Mouse (Mus musculus) neural tube, embryonic 12.5 days (tissue): ENCODE data around the gene Cradd. TPM values are rescaled to one million over a fixed set of nuclear protein-coding genes. Genes with fewer than 3 reads are reported as not detected.

Experiments
- ATAC-seq: fragments of 200-750 bp; cut with Nextera tagmentation; 2 replicates; pipeline ENCODE4 v1.8.0; 2017; ENCODE audit warnings: low read depth, mild to moderate bottlenecking, moderate TSS enrichment, moderate library complexity; ENCODE audit not compliant: low FRiP score
- H3K27ac ChIP-seq: fragments of 300-500 bp; sonication (generic); 2 replicates; pipeline ENCODE4 v1.5.1; 2016
- H3K27me3 ChIP-seq: fragments of 300-500 bp; sonication (generic); replicated peaks from 2 replicates; pipeline ENCODE4 v1.6.1; 2016; ENCODE audit warnings: mild to moderate bottlenecking
- H3K36me3 ChIP-seq: fragments of 300-500 bp; sonication (generic); 2 replicates; pipeline ENCODE4 v1.6.1; 2016; ENCODE audit warnings: mild to moderate bottlenecking
- H3K4me1 ChIP-seq: fragments of 300-500 bp; sonication (generic); 2 replicates; pipeline ENCODE4 v1.6.1; 2016
- H3K4me2 ChIP-seq: fragments of 300-500 bp; sonication (generic); replicated peaks from 2 replicates; pipeline ENCODE4 v1.6.1; 2016; ENCODE audit warnings: mild to moderate bottlenecking
- H3K4me3 ChIP-seq: fragments of 300-500 bp; sonication (generic); 2 replicates; pipeline ENCODE4 v1.5.1; 2016
- H3K9ac ChIP-seq: fragments of 300-500 bp; sonication (generic); 2 replicates; pipeline ENCODE4 v1.6.1; 2016; ENCODE audit warnings: mild to moderate bottlenecking
- H3K9me3 ChIP-seq: fragments of 300-500 bp; sonication (generic); 2 replicates; pipeline ENCODE4 v1.6.1; 2016; ENCODE audit warnings: mild to moderate bottlenecking
- WGBS: fragments of 180-500 bp; shearing (Covaris S2); methylation state at CpG from one replicate; pipeline ENCODE4 v1.1.7; 2016; 5-methylcytosine and 5-hydroxymethylcytosine counted together
- polyA plus RNA-seq: library from polyadenylated mRNA; unstranded; fragments of >200 nt; fragmentation: Nextera tagmentation; extraction: Ambion mirVana; gene quantifications from 2 replicates; pipeline ENCODE4 v1.2.1, GENCODE M21; 2016

Gene Cradd
- polyA plus RNA-seq, 1 experiment from 2014 or later = 14.4 TPM

- H3K4me2 ChIP-seq = peak overlapping the region; percentile 37
- no peak overlapping the region for H3K9ac ChIP-seq
- peak; percentile 64 for ATAC-seq
- H3K9me3 ChIP-seq = no peaks in the 10 kb centered on the region
- no peaks in the 10 kb centered on the region for H3K36me3 ChIP-seq
- WGBS = 17% methylated on average over 11 of the region's 11 CpGs
- H3K27me3 ChIP-seq = no peaks in the 10 kb centered on the region
- no peak overlapping the region for H3K4me3 ChIP-seq
- H3K27ac ChIP-seq = peak overlapping the region; percentile 74
- peaks cover 47% of the 10 kb centered on the region for H3K4me1 ChIP-seq
Measured at GRCm38 (mm10) chr10:95142844-95143435, 181.0 kb downstream of the Cradd start.

DNA sequence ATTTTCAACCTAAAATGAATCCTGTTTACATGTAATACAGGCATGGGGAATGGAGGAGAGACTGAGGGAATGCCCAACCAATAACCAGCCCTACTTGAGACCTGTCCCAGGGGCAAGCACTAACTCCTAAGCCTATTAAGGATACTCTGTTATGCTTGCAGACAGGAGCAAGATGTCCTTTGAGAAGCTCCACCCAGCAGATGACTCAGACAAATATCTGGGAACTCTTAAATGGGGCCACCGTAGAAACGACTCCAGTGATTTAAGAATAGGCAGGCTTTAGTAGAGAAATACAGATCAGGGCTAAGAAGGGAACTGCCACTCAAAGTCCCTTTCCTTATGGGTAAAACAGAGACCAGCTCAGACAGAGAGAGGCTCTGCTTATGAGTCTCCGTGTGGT, 182.9 kb downstream of the Cradd start:
- H3K27me3 ChIP-seq = no peaks in the 10 kb centered on the region
- H3K27ac ChIP-seq = no peak overlapping the region
- H3K4me3 ChIP-seq = no peak overlapping the region
- ATAC-seq = no peak
- WGBS = 79% methylated on average over 3 of the region's 3 CpGs
- H3K9ac ChIP-seq = no peak overlapping the region
- no peaks in the 10 kb centered on the region for H3K9me3 ChIP-seq
- H3K4me1 ChIP-seq = peaks cover 36% of the 10 kb centered on the region
- no peak overlapping the region for H3K4me2 ChIP-seq
- no peaks in the 10 kb centered on the region for H3K36me3 ChIP-seq

GRCm38 (mm10) chr10:95140191-95140590, 183.7 kb downstream of the Cradd start:
- H3K4me2 ChIP-seq = no peak overlapping the region
- no peak overlapping the region for H3K9ac ChIP-seq
- H3K27ac ChIP-seq = no peak overlapping the region
- no peaks in the 10 kb centered on the region for H3K9me3 ChIP-seq
- no peaks in the 10 kb centered on the region for H3K36me3 ChIP-seq
- H3K27me3 ChIP-seq = no peaks in the 10 kb centered on the region
- H3K4me3 ChIP-seq = no peak overlapping the region
- peaks cover 30% of the 10 kb centered on the region for H3K4me1 ChIP-seq
- no peak for ATAC-seq

DNA sequence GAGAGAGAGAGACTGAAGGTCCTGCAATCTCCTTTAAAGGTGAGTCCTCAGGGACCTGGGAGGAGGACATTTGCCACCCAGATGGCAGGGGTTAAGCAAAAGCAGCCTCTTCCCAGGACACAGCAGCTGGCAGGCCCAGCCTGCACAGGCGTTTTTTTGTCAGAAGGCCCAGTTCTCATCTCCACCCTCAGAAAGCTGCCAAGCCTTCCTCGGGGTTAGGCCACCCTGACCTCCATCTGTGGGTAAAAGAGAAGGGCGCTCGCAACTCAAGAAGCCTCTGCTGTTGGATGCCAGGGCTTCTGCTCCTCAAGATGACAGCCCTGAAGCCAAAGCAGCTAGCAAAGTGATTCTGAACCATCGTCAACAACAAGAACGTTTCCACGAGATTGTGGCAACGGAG, 184.3 kb downstream of the Cradd start:
- H3K4me1 ChIP-seq = peaks cover 25% of the 10 kb centered on the region
- no peaks in the 10 kb centered on the region for H3K9me3 ChIP-seq
- no peaks in the 10 kb centered on the region for H3K27me3 ChIP-seq
- WGBS = 78% methylated on average over 8 of the region's 8 CpGs
- no peak for ATAC-seq
- H3K4me3 ChIP-seq = no peak overlapping the region
- H3K36me3 ChIP-seq = no peaks in the 10 kb centered on the region
- no peak overlapping the region for H3K27ac ChIP-seq
- no peak overlapping the region for H3K4me2 ChIP-seq
- H3K9ac ChIP-seq = no peak overlapping the region

- H3K27me3 ChIP-seq = no peaks in the 10 kb centered on the region
- H3K4me3 ChIP-seq = no peak overlapping the region
- no peak overlapping the region for H3K27ac ChIP-seq
- H3K36me3 ChIP-seq = no peaks in the 10 kb centered on the region
- no peak overlapping the region for H3K4me2 ChIP-seq
- WGBS = 75% methylated on average over 4 of the region's 4 CpGs
- H3K9ac ChIP-seq = no peak overlapping the region
- no peaks in the 10 kb centered on the region for H3K4me1 ChIP-seq
- no peak for ATAC-seq
- no peaks in the 10 kb centered on the region for H3K9me3 ChIP-seq
Measured at GRCm38 (mm10) chr10:95133057-95133456, 190.9 kb downstream of the Cradd start.

Other genes starting within 250 kb of the Cradd start
- gene Socs2, start 93.0 kb upstream of the Cradd start, polyA plus RNA-seq = 97.8 and 97.9 TPM in 2 replicates
- 262 TPM in 2 replicates for gene Mrpl42, start 177.8 kb upstream of the Cradd start, polyA plus RNA-seq
- 399 and 408 TPM in 2 replicates for gene Ube2n, start 191.0 kb upstream of the Cradd start, polyA plus RNA-seq
- 120 and 130 TPM in 2 replicates for gene Nudt4, start 240.0 kb upstream of the Cradd start, polyA plus RNA-seq